Mouse (Mus musculus): ENCODE measurements at regions not wholly inside any gene's neighbourhood (a gene's known extent, or its start where the extent isn't known, plus 50 kb on each side); places are given as distances from the start of the nearest gene placed in this dataset.

GRCm38 (mm10) chr14:17005194-17006018 is 186.4 kb upstream of the Rarb start:
- TF ChIP-seq CTCF (IDR thresholded peaks at IDR 0.05; ENCODE audit: low read depth) (no peak), EP300 (IDR thresholded peaks at IDR 0.05; ENCODE audit: low read depth) (no peak)

Data from heart, postnatal 0 days (tissue).